Mouse (Mus musculus): ENCODE data around the gene Wdr91.
A peak's percentile ranks its signal among the peaks of the same experiment; 100 is the strongest.

Wdr91 gene

GRCm38 (mm10) chr6:34914462-34914861 is 3.8 kb upstream of the Wdr91 start:
- DNase-seq, result no peak

GRCm38 (mm10) chr6:34913341-34914040 is 2.8 kb upstream of the Wdr91 start:
- no peak for DNase-seq

GRCm38 (mm10) chr6:34909631-34910345 is 888 bp downstream of the Wdr91 start:
- DNase-seq, result no peak

- peak; percentile 21 for DNase-seq
Measured at GRCm38 (mm10) chr6:34907696-34908260, 2.9 kb downstream of the Wdr91 start.

GRCm38 (mm10) chr6:34907121-34907614 is 3.5 kb downstream of the Wdr91 start:
- no peak for DNase-seq

GRCm38 (mm10) chr6:34906661-34907060 is 4.0 kb downstream of the Wdr91 start:
- DNase-seq, result no peak

- DNase-seq, result no peak
Measured at GRCm38 (mm10) chr6:34906125-34906524, 4.6 kb downstream of the Wdr91 start.

- DNase-seq, result peak; percentile 50
Measured at GRCm38 (mm10) chr6:34904361-34904760, 6.3 kb downstream of the Wdr91 start.

- peak; percentile 30 for DNase-seq
Measured at GRCm38 (mm10) chr6:34903851-34904250, 6.8 kb downstream of the Wdr91 start.

- peak; percentile 74 for DNase-seq
Measured at GRCm38 (mm10) chr6:34903441-34903840, 7.2 kb downstream of the Wdr91 start.

- no peak for DNase-seq
Measured at GRCm38 (mm10) chr6:34902578-34902977, 8.1 kb downstream of the Wdr91 start.

- DNase-seq, result no peak
Measured at GRCm38 (mm10) chr6:34901911-34902444, 8.7 kb downstream of the Wdr91 start.

- no peak for DNase-seq
Measured at GRCm38 (mm10) chr6:34900990-34901389, 9.7 kb downstream of the Wdr91 start.

- DNase-seq, result no peak
Measured at GRCm38 (mm10) chr6:34899127-34899526, 11.5 kb downstream of the Wdr91 start.

- no peak for DNase-seq
Measured at GRCm38 (mm10) chr6:34896168-34896780, 14.4 kb downstream of the Wdr91 start.

GRCm38 (mm10) chr6:34895569-34895968 is 15.1 kb downstream of the Wdr91 start:
- DNase-seq, result no peak

- no peak for DNase-seq
Measured at GRCm38 (mm10) chr6:34889185-34889584, 21.5 kb downstream of the Wdr91 start.

- no peak for DNase-seq
Measured at GRCm38 (mm10) chr6:34887131-34887850, 23.4 kb downstream of the Wdr91 start.

- DNase-seq, result no peak
Measured at GRCm38 (mm10) chr6:34884724-34885123, 26.0 kb downstream of the Wdr91 start.

- DNase-seq, result peak; percentile 59
Measured at GRCm38 (mm10) chr6:34879911-34880475, 30.7 kb downstream of the Wdr91 start.

GRCm38 (mm10) chr6:34879101-34879740 is 31.5 kb downstream of the Wdr91 start:
- DNase-seq, result no peak

Measured in lung, postnatal 14 days (tissue).